Mouse (Mus musculus): ENCODE results near the gene Pigs. TPM values are rescaled to one million over a fixed set of nuclear protein-coding genes. Genes with fewer than 3 reads are reported as not detected.

Gene Pigs
- polyA plus RNA-seq, 1 experiment from 2014 or later, result 67.2 TPM

GRCm38 (mm10) chr11:78372610-78373009 lies 44.4 kb downstream of the Pigs start:
- Histone ChIP-seq H3K4me1 (no peaks in the 10 kb centered on the region), H3K4me2 (replicated peaks) (no peak overlapping the region), H3K27ac (replicated peaks) (no peak overlapping the region), H3K4me3 (no peak overlapping the region), H3K36me3 (no peaks in the 10 kb centered on the region), H3K9ac (replicated peaks) (no peak overlapping the region), H3K27me3 (no peaks in the 10 kb centered on the region), H3K9me3 (no peaks in the 10 kb centered on the region)
- ATAC-seq (ENCODE audit: low FRiP score, low read depth), result no peak
- WGBS, result 62% methylated on average over 7 of the region's 7 CpGs

- Histone ChIP-seq H3K4me2 (replicated peaks) (no peak overlapping the region), H3K27me3 (peaks cover 4% of the 10 kb centered on the region; the same call in 1 of the 2 replicates), H3K27ac (replicated peaks) (no peak overlapping the region), H3K36me3 (no peaks in the 10 kb centered on the region), H3K9me3 (no peaks in the 10 kb centered on the region), H3K9ac (replicated peaks) (no peak overlapping the region), H3K4me3 (no peak overlapping the region), H3K4me1 (no peaks in the 10 kb centered on the region)
- ATAC-seq (ENCODE audit: low FRiP score, low read depth), result no peak
- WGBS, result 76% methylated on average over 8 of the region's 8 CpGs
These were observed 45.9 kb downstream of the Pigs start for GRCm38 (mm10) chr11:78374147-78374546.

GRCm38 (mm10) chr11:78377549-78378159 lies 49.4 kb downstream of the Pigs start:
- WGBS, result 56% methylated on average over 12 of the region's 12 CpGs

GRCm38 (mm10) chr11:78380351-78380750 lies 52.1 kb downstream of the Pigs start:
- Histone ChIP-seq H3K27ac (replicated peaks) (no peak overlapping the region), H3K36me3 (no peaks in the 10 kb centered on the region), H3K4me1 (no peaks in the 10 kb centered on the region), H3K4me3 (no peak overlapping the region), H3K9ac (replicated peaks) (no peak overlapping the region), H3K9me3 (no peaks in the 10 kb centered on the region), H3K4me2 (replicated peaks) (no peak overlapping the region), H3K27me3 (peaks cover 4% of the 10 kb centered on the region)
- WGBS, result 73% methylated on average over 4 of the region's 4 CpGs
- ATAC-seq (ENCODE audit: low FRiP score, low read depth), result no peak

More at GRCm38 (mm10) chr11:78377549-78378159, 49.4 kb downstream of the Pigs start:
- H3K36me3 ChIP-seq, result no peaks in the 10 kb centered on the region
- H3K9me3 ChIP-seq, result no peaks in the 10 kb centered on the region
- no peak overlapping the region for H3K4me3 ChIP-seq
- no peak for ATAC-seq (ENCODE audit: low FRiP score, low read depth)
- H3K27ac ChIP-seq (replicated peaks), result no peak overlapping the region
- H3K9ac ChIP-seq (replicated peaks), result no peak overlapping the region
- H3K27me3 ChIP-seq, result peaks cover 4% of the 10 kb centered on the region; the same call in 1 of the 2 replicates
- no peak overlapping the region for H3K4me2 ChIP-seq (replicated peaks)
- no peaks in the 10 kb centered on the region for H3K4me1 ChIP-seq

- no peaks in the 10 kb centered on the region for H3K36me3 ChIP-seq
- H3K9ac ChIP-seq (replicated peaks), result no peak overlapping the region
- WGBS, result 95% methylated on average over 3 of the region's 3 CpGs
- no peak overlapping the region for H3K27ac ChIP-seq (replicated peaks)
- no peak overlapping the region for H3K4me2 ChIP-seq (replicated peaks)
- H3K9me3 ChIP-seq, result no peaks in the 10 kb centered on the region
- H3K4me1 ChIP-seq, result no peaks in the 10 kb centered on the region
- no peak for ATAC-seq (ENCODE audit: low FRiP score, low read depth)
- peaks cover 4% of the 10 kb centered on the region for H3K27me3 ChIP-seq
- no peak overlapping the region for H3K4me3 ChIP-seq
These were observed 52.8 kb downstream of the Pigs start for GRCm38 (mm10) chr11:78380996-78381395.

GRCm38 (mm10) chr11:78382286-78382685 lies 54.1 kb downstream of the Pigs start:
- no peaks in the 10 kb centered on the region for H3K36me3 ChIP-seq
- H3K4me2 ChIP-seq (replicated peaks), result no peak overlapping the region
- peaks cover 4% of the 10 kb centered on the region for H3K27me3 ChIP-seq
- WGBS, result 84% methylated on average over 7 of the region's 7 CpGs
- no peak overlapping the region for H3K4me3 ChIP-seq
- no peaks in the 10 kb centered on the region for H3K4me1 ChIP-seq
- no peak overlapping the region for H3K27ac ChIP-seq (replicated peaks)
- ATAC-seq (ENCODE audit: low FRiP score, low read depth), result no peak
- no peaks in the 10 kb centered on the region for H3K9me3 ChIP-seq
- no peak overlapping the region for H3K9ac ChIP-seq (replicated peaks)

- H3K4me3 ChIP-seq, result no peak overlapping the region
- no peak for ATAC-seq (ENCODE audit: low FRiP score, low read depth)
- 24% methylated on average over 5 of the region's 5 CpGs for WGBS
- no peak overlapping the region for H3K4me2 ChIP-seq (replicated peaks)
- H3K9me3 ChIP-seq, result no peaks in the 10 kb centered on the region
- no peak overlapping the region for H3K9ac ChIP-seq (replicated peaks)
- no peaks in the 10 kb centered on the region for H3K36me3 ChIP-seq
- peaks cover 4% of the 10 kb centered on the region for H3K27me3 ChIP-seq
- no peaks in the 10 kb centered on the region for H3K4me1 ChIP-seq
- no peak overlapping the region for H3K27ac ChIP-seq (replicated peaks)
These were observed 54.5 kb downstream of the Pigs start for GRCm38 (mm10) chr11:78382701-78383100.

GRCm38 (mm10) chr11:78385776-78386175 lies 57.6 kb downstream of the Pigs start:
- Histone ChIP-seq H3K36me3 (no peaks in the 10 kb centered on the region), H3K4me3 (no peak overlapping the region), H3K27me3 (no peaks in the 10 kb centered on the region; the same call in 1 of the 2 replicates), H3K9ac (replicated peaks) (no peak overlapping the region), H3K27ac (replicated peaks) (no peak overlapping the region), H3K4me2 (replicated peaks) (no peak overlapping the region), H3K4me1 (no peaks in the 10 kb centered on the region), H3K9me3 (no peaks in the 10 kb centered on the region)
- no peak for ATAC-seq (ENCODE audit: low FRiP score, low read depth)
- WGBS, result 90% methylated on average over 10 of the region's 10 CpGs

GRCm38 (mm10) chr11:78386508-78387043 lies 58.4 kb downstream of the Pigs start, which contains the start of gene Foxn1:
Foxn1 (minus strand) TSS chr11:78386558.
- Histone ChIP-seq H3K4me3 (no peak within 1 kb of the TSS), H3K9ac (replicated peaks) (no peak within 1 kb of the TSS), H3K9me3 (no peaks in the 10 kb centered on the region), H3K27ac (replicated peaks) (no peak within 1 kb of the TSS), H3K27me3 (no peaks in the 10 kb centered on the region; the same call in 1 of the 2 replicates), H3K4me1 (no peaks in the 10 kb centered on the region), H3K4me2 (replicated peaks) (no peak within 1 kb of the TSS), H3K36me3 (no peaks in the 10 kb centered on the region)
- WGBS, result 84% methylated on average over 14 of the region's 14 CpGs
- ATAC-seq (ENCODE audit: low FRiP score, low read depth), result no peak

Other genes starting within 250 kb of the Pigs start
- 33.4 and 33.6 TPM in 2 replicates for gene Eral1, start 248.0 kb upstream of the Pigs start, polyA plus RNA-seq (2016; fragmentation: Nextera tagmentation; extraction: Ambion mirVana)
- gene Fam222b, start 233.8 kb upstream of the Pigs start, polyA plus RNA-seq (2016; fragmentation: Nextera tagmentation; extraction: Ambion mirVana), result 24.9 and 27.4 TPM in 2 replicates
- gene Traf4, start 162.8 kb upstream of the Pigs start, polyA plus RNA-seq (2016; fragmentation: Nextera tagmentation; extraction: Ambion mirVana), result 126 and 138 TPM in 2 replicates
- 8.2 and 9.4 TPM in 2 replicates for gene Nek8, start 151.7 kb upstream of the Pigs start, polyA plus RNA-seq (2016; fragmentation: Nextera tagmentation; extraction: Ambion mirVana)
- 6.0 and 8.0 TPM in 2 replicates for gene Tlcd1, start 151.7 kb upstream of the Pigs start, polyA plus RNA-seq (2016; fragmentation: Nextera tagmentation; extraction: Ambion mirVana)
- 905 and 958 TPM in 2 replicates for gene Rpl23a, start 144.8 kb upstream of the Pigs start, polyA plus RNA-seq (2016; fragmentation: Nextera tagmentation; extraction: Ambion mirVana)
- 54.9 and 68.1 TPM in 2 replicates for gene Rab34, start 140.0 kb upstream of the Pigs start, polyA plus RNA-seq (2016; fragmentation: Nextera tagmentation; extraction: Ambion mirVana)
- gene Proca1, start 135.0 kb upstream of the Pigs start, polyA plus RNA-seq (2016; fragmentation: Nextera tagmentation; extraction: Ambion mirVana), result 1.4 and 2.3 TPM in 2 replicates
- gene Sdf2, start 82.7 kb upstream of the Pigs start, polyA plus RNA-seq (2016; fragmentation: Nextera tagmentation; extraction: Ambion mirVana), result 49.1 and 53.8 TPM in 2 replicates
- gene Supt6, start 82.4 kb upstream of the Pigs start, polyA plus RNA-seq (2016; fragmentation: Nextera tagmentation; extraction: Ambion mirVana), result 37.5 and 42.2 TPM in 2 replicates
- gene 2610507B11Rik, start 66.7 kb upstream of the Pigs start, polyA plus RNA-seq (2016; fragmentation: Nextera tagmentation; extraction: Ambion mirVana), result 79.0 and 80.0 TPM in 2 replicates
- gene BC030499, start 37.6 kb upstream of the Pigs start, polyA plus RNA-seq (2016; fragmentation: Nextera tagmentation; extraction: Ambion mirVana), result 0.24 and 0.29 TPM in 2 replicates
- 47.6 and 51.8 TPM in 2 replicates for gene Spag5, start 26.9 kb upstream of the Pigs start, polyA plus RNA-seq (2016; fragmentation: Nextera tagmentation; extraction: Ambion mirVana)
- gene Aldoc, start 5.4 kb upstream of the Pigs start, polyA plus RNA-seq (2016; fragmentation: Nextera tagmentation; extraction: Ambion mirVana), result 1.8 and 4.6 TPM in 2 replicates
- 80.0 and 80.6 TPM in 2 replicates for gene Unc119, start 15.1 kb downstream of the Pigs start, polyA plus RNA-seq (2016; fragmentation: Nextera tagmentation; extraction: Ambion mirVana)
- gene Foxn1, start 58.1 kb downstream of the Pigs start, polyA plus RNA-seq (2016; fragmentation: Nextera tagmentation; extraction: Ambion mirVana), result not detected in 2 replicates
- not detected in 2 replicates for gene Slc13a2, start 93.8 kb downstream of the Pigs start, polyA plus RNA-seq (2016; fragmentation: Nextera tagmentation; extraction: Ambion mirVana)
- gene Slc46a1, start 137.3 kb downstream of the Pigs start, polyA plus RNA-seq (2016; fragmentation: Nextera tagmentation; extraction: Ambion mirVana), result 17.8 and 18.5 TPM in 2 replicates
- gene Sarm1, start 169.3 kb downstream of the Pigs start, polyA plus RNA-seq (2016; fragmentation: Nextera tagmentation; extraction: Ambion mirVana), result 36.4 and 37.0 TPM in 2 replicates
- gene Vtn, start 170.7 kb downstream of the Pigs start, polyA plus RNA-seq (2016; fragmentation: Nextera tagmentation; extraction: Ambion mirVana), result 99.7 and 135 TPM in 2 replicates
- not detected in 2 replicates for gene Sebox, start 175.0 kb downstream of the Pigs start, polyA plus RNA-seq (2016; fragmentation: Nextera tagmentation; extraction: Ambion mirVana)
- gene Tmem199, start 183.8 kb downstream of the Pigs start, polyA plus RNA-seq (2016; fragmentation: Nextera tagmentation; extraction: Ambion mirVana), result 88.5 and 89.7 TPM in 2 replicates
- 155 and 168 TPM in 2 replicates for gene Poldip2, start 183.8 kb downstream of the Pigs start, polyA plus RNA-seq (2016; fragmentation: Nextera tagmentation; extraction: Ambion mirVana)
- gene Tnfaip1, start 207.9 kb downstream of the Pigs start, polyA plus RNA-seq (2016; fragmentation: Nextera tagmentation; extraction: Ambion mirVana), result 62.7 and 65.3 TPM in 2 replicates
- 104 and 111 TPM in 2 replicates for gene Ift20, start 207.9 kb downstream of the Pigs start, polyA plus RNA-seq (2016; fragmentation: Nextera tagmentation; extraction: Ambion mirVana)
- 47.2 and 51.7 TPM in 2 replicates for gene Tmem97, start 222.4 kb downstream of the Pigs start, polyA plus RNA-seq (2016; fragmentation: Nextera tagmentation; extraction: Ambion mirVana)

Measured in midbrain, embryonic 12.5 days (tissue).